Mouse (Mus musculus) lung, postnatal 0 days (tissue): ENCODE measurements around the gene Slc35c2. TPM values are rescaled to one million over a fixed set of nuclear protein-coding genes. Genes with fewer than 3 reads are reported as not detected.

Source experiments
- ATAC-seq: fragments of 200-750 bp; cut with Nextera tagmentation; 2 replicates; pipeline ENCODE4 v1.8.0; 2017; ENCODE audit warnings: moderate library complexity
- DNase-seq: peaks from one replicate; pipeline ENCODE4 v3.0.0-alpha.2; 2016; ENCODE audit warnings: low spot score
- H3K27ac ChIP-seq: fragments of 300-500 bp; sonication (generic); 2 replicates; pipeline ENCODE4 v1.5.1; 2014; ENCODE audit warnings: antibody characterized with exemption, mild to moderate bottlenecking, low read length, mixed read lengths
- H3K27me3 ChIP-seq: fragments of 300-500 bp; sonication (generic); replicated peaks from 2 replicates; pipeline ENCODE4 v1.6.1; 2014; ENCODE audit warnings: low read length, mixed read lengths; ENCODE audit not compliant: insufficient read depth
- H3K36me3 ChIP-seq: fragments of 300-500 bp; sonication (generic); 2 replicates; pipeline ENCODE4 v1.6.1; 2014; ENCODE audit warnings: low read length, mixed read lengths; ENCODE audit not compliant: insufficient read depth
- H3K4me1 ChIP-seq: fragments of 300-500 bp; sonication (generic); 2 replicates; pipeline ENCODE4 v1.6.1; 2014; ENCODE audit warnings: antibody characterized with exemption, low read depth, low read length, mixed read lengths; ENCODE audit not compliant: insufficient read depth
- H3K4me2 ChIP-seq: fragments of 300-500 bp; sonication (generic); replicated peaks from 2 replicates; pipeline ENCODE4 v1.6.1; 2014; ENCODE audit warnings: low read depth, mild to moderate bottlenecking, low read length, moderate library complexity, mixed read lengths
- H3K4me3 ChIP-seq: fragments of 300-500 bp; sonication (generic); 2 replicates; pipeline ENCODE4 v1.5.1; 2014; ENCODE audit warnings: low read depth, low read length
- H3K9ac ChIP-seq: fragments of 300-500 bp; sonication (generic); replicated peaks from 2 replicates; pipeline ENCODE4 v1.6.1; 2014; ENCODE audit warnings: low read depth, mild to moderate bottlenecking
- H3K9me3 ChIP-seq: fragments of 300-500 bp; sonication (generic); 2 replicates; pipeline ENCODE4 v1.6.1; 2016; ENCODE audit warnings: low read length, mixed read lengths
- CTCF ChIP-seq: IDR thresholded peaks from 2 replicates; pipeline ENCODE4 v1.5.1; 2016; ENCODE audit warnings: antibody characterized with exemption, mild to moderate bottlenecking
- EP300 ChIP-seq: IDR thresholded peaks from 2 replicates; pipeline ENCODE4 v1.6.1; 2016; ENCODE audit warnings: antibody characterized with exemption, mild to moderate bottlenecking, control low read depth
- WGBS: fragments of 180-500 bp; shearing (Covaris S2); extraction: QIAGEN DNeasy Blood & Tissue Kit; methylation state at CpG from one replicate; pipeline ENCODE4 v1.1.7; 2014; 5-methylcytosine and 5-hydroxymethylcytosine counted together
- polyA plus RNA-seq: library from polyadenylated mRNA; unstranded; fragments of >200 nt; fragmentation: Nextera tagmentation; extraction: Ambion mirVana; gene quantifications from 2 replicates; pipeline ENCODE4 v1.2.1, GENCODE M21; 2015

The Slc35c2 gene
- polyA plus RNA-seq, 1 experiment from 2014 or later: 42.8 TPM

DNA sequence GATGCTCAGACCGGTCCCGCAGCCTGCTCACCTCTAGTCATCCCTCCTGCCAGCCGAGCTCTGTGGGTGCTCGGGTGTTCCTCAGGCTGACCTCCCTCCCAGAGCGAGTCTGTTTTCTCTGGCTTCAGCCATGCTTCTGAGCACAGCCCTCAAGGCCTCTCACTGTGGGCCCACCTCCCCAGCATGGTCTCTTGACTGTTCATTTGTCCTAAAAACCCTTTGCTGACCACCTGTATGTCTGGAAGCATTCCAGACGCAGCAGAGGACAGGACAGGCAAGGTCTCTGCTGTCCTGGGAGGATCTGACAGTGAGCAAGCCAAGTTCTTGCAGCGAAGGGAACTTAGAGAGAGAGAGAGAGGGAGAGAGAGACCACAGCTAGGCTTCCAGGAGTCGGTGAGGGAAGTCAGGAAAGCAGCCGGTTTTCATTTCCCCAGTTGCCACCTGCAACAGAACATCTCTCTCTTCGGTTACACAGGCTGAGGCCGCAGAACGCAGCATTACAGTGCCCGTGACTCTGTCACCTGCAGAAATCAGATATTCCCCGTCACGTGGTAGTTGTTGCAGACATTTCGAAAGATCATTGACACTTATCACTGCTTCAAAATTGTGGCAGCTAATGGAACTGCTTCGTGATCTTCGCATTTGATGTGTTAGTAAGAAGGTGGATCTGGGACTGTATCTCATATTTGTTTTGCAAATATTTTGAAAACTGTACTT, 25.2 kb downstream of the Slc35c2 start:
- Histone ChIP-seq H3K4me1 (no peaks in the 10 kb centered on the region), H3K36me3 (no peaks in the 10 kb centered on the region), H3K4me2 (no peak overlapping the region), H3K27me3 (no peaks in the 10 kb centered on the region), H3K27ac (no peak overlapping the region), H3K9ac (no peak overlapping the region), H3K9me3 (no peaks in the 10 kb centered on the region), H3K4me3 (no peak overlapping the region)
- DNase-seq (no peak), ATAC-seq (no peak)
- WGBS: 48% methylated on average over 18 of the region's 18 CpGs
- TF ChIP-seq CTCF (no peak), EP300 (no peak)

- no peak overlapping the region for H3K9ac ChIP-seq
- no peaks in the 10 kb centered on the region for H3K9me3 ChIP-seq
- H3K27ac ChIP-seq: no peak overlapping the region
- WGBS: 70% methylated on average over 8 of the region's 8 CpGs
- no peaks in the 10 kb centered on the region for H3K27me3 ChIP-seq
- DNase-seq (no peak), ATAC-seq (no peak)
- no peak for TF ChIP-seq CTCF
- TF ChIP-seq EP300: no peak
- no peak overlapping the region for H3K4me3 ChIP-seq
- no peak overlapping the region for H3K4me2 ChIP-seq
- no peaks in the 10 kb centered on the region for H3K36me3 ChIP-seq
- no peaks in the 10 kb centered on the region for H3K4me1 ChIP-seq
These were observed 27.8 kb downstream of the Slc35c2 start for GRCm38 (mm10) chr2:165259859-165260258.

GRCm38 (mm10) chr2:165258321-165258720, 29.3 kb downstream of the Slc35c2 start:
- ATAC-seq: no peak
- no peaks in the 10 kb centered on the region for H3K9me3 ChIP-seq
- 72% methylated on average over 6 of the region's 6 CpGs for WGBS

GRCm38 (mm10) chr2:165257151-165257834, 30.4 kb downstream of the Slc35c2 start:
- TF ChIP-seq CTCF: no peak
- TF ChIP-seq EP300: no peak
- Histone ChIP-seq H3K36me3 (no peaks in the 10 kb centered on the region), H3K4me1 (no peaks in the 10 kb centered on the region), H3K9ac (no peak overlapping the region), H3K4me2 (no peak overlapping the region), H3K9me3 (no peaks in the 10 kb centered on the region), H3K27me3 (no peaks in the 10 kb centered on the region), H3K4me3 (no peak overlapping the region), H3K27ac (no peak overlapping the region)
- DNase-seq (no peak), ATAC-seq (no peak)
- WGBS: 43% methylated on average over 11 of the region's 11 CpGs

More at GRCm38 (mm10) chr2:165258321-165258720, 29.3 kb downstream of the Slc35c2 start:
- Histone ChIP-seq H3K36me3 (no peaks in the 10 kb centered on the region), H3K27ac (no peak overlapping the region), H3K27me3 (no peaks in the 10 kb centered on the region), H3K4me3 (no peak overlapping the region), H3K9ac (no peak overlapping the region), H3K4me1 (no peaks in the 10 kb centered on the region), H3K4me2 (no peak overlapping the region)
- TF ChIP-seq EP300: no peak
- no peak for TF ChIP-seq CTCF
- no peak for DNase-seq

GRCm38 (mm10) chr2:165256213-165256612, 31.5 kb downstream of the Slc35c2 start:
- no peaks in the 10 kb centered on the region for H3K9me3 ChIP-seq
- ATAC-seq (no peak), DNase-seq (no peak)
- no peaks in the 10 kb centered on the region for H3K27me3 ChIP-seq
- no peaks in the 10 kb centered on the region for H3K4me1 ChIP-seq
- 68% methylated on average over 10 of the region's 10 CpGs for WGBS
- H3K9ac ChIP-seq: no peak overlapping the region
- no peaks in the 10 kb centered on the region for H3K36me3 ChIP-seq
- H3K27ac ChIP-seq: no peak overlapping the region
- H3K4me2 ChIP-seq: no peak overlapping the region
- H3K4me3 ChIP-seq: no peak overlapping the region
- TF ChIP-seq CTCF (no peak), EP300 (no peak)

- Histone ChIP-seq H3K27me3 (no peaks in the 10 kb centered on the region), H3K4me2 (no peak overlapping the region), H3K27ac (no peak overlapping the region), H3K4me3 (no peak overlapping the region), H3K9ac (no peak overlapping the region), H3K4me1 (no peaks in the 10 kb centered on the region), H3K36me3 (no peaks in the 10 kb centered on the region), H3K9me3 (no peaks in the 10 kb centered on the region)
- DNase-seq (no peak), ATAC-seq (no peak)
- WGBS: 20% methylated on average over 10 of the region's 10 CpGs
- TF ChIP-seq CTCF: no peak
- TF ChIP-seq EP300: no peak
These were observed 33.8 kb downstream of the Slc35c2 start for GRCm38 (mm10) chr2:165253867-165254266.
